Mouse (Mus musculus) urinary bladder, adult 18-20 months (tissue): ENCODE results near the gene Sar1b.
"Not testable (repeated sequence)": the region's sequence is repeated elsewhere in the genome, so short reads cannot be mapped to it uniquely, and the experiment has no call there.

Experiments
- DNase-seq, 2 experiments: peaks; one replicate each; pipeline ENCODE4 v3.0.0; 2022; ENCODE audit warnings: low spot score in 2 of 2, mixed read lengths in 2 of 2

The Sar1b gene

DNA sequence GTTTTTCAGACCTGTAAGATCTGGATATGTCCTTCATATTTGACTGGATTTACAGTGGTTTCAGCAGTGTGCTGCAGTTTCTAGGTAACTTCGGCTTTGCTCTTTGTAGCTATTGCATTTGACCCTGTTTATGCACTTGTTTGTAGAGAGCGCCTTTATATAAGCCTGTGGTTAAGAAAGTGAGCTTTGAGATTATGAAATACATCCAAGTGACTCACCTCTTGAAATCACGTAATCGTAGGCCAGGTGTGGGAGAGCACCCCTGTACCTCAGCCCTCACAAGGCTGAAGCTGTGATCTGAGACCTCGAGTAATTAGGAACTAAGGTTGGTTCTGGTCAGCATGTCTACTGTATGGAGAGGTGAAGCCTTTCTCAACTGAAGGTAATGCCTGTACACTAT, 14.0 kb downstream of the Sar1b start:
- DNase-seq, result no peak

DNA sequence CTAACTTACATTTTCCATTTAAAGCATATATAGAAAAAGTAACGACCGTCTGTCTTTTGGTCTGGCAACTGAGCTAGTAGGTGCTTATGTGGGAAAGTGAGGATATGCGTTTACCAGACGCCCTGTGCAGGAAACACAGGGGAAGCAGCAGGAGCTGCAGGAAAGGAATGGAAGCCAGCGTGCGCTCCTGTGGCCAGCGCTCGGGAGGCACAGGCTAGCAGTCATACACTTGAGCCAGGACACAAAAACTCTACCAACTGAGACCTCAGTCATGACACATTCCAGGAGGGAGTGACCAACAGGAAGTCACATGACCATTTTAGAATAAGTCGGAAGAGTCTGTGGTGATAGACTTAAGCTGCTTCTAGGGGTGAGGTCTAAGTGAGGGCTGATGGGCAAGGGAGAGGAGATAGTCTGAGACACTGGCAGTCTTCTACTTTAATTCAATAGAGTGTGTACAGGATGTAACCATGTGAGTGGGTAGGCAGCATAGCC, 17.3 kb downstream of the Sar1b start:
- DNase-seq, result no peak

GRCm38 (mm10) chr11:51782721-51783120, 19.2 kb downstream of the Sar1b start:
- DNase-seq, result no peak

GRCm38 (mm10) chr11:51785926-51786325, 22.4 kb downstream of the Sar1b start:
- no peak for DNase-seq

DNA sequence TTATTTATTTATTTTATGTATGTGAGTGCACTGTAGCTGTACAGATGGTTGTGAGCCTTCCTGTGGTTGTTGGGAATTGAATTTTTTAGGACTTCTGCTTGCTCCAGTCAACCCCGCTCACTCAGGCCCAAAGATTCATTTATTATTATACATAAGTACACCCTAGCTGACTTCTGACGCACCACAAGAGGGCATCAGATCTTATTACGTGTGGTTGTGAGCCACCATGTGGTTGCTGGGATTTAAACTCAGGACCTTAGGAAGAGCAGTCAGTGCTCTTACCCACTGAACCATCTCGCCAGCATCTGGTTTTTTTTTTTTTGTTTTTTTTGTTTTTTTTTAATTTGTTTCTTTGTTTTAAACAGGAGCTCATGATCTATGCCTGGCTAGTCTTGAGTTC, 26.2 kb downstream of the Sar1b start:
- not testable (repeated sequence) for DNase-seq

DNA sequence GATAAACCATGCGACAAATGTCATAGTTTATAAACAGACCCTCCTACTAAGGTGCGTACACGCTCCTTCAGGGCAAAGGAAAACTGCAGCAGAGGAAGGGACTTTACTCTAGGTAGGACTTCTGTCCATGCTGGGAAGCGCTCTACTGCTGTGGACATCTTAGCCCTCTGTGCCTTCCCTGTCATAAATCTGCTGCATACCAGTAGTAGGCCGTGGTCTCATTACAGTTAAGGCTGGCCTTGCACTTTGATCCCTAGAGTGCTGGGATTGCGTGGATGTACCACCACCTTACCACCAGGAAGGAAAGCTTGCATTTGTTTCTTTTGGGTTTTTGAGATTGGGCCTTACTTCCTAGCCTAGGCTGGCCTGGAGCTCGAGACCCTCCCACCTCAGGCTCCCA, 27.2 kb downstream of the Sar1b start:
- no peak for DNase-seq

GRCm38 (mm10) chr11:51796272-51796671, 32.8 kb downstream of the Sar1b start:
- no peak for DNase-seq

DNA sequence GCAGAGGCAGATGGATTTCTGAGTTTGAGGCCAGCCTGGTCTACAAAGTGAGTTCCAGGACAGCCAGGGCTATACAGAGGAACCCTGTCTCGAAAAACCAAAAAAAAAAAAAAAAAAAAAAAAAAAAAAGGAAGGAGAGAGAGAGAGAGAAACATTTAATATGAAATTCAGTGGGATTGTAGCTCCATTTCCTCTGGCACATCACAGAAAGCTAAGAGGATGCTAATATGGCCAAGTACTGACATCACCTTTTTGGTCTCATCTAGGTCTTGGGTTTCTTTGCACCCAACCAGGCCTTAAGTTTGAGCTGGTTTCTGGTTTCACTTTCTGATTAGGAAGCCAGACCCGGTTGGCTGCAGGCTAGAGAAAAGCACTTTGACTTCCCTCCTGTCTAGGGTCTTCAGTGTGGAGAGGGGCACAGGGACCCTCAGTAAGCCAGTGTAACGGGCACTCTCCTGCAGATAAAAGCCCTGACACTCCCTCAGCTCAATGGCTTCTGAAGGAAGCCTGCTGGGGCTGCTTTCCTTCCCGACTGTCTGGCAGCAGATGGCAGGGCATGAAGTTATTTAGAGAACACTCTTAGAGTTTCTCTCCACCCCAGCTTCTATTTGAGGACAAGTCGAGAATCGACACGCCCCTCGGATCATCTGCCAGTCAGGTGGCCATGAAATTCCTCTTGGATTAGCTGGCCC, 37.3 kb downstream of the Sar1b start:
- DNase-seq, result no peak

DNA sequence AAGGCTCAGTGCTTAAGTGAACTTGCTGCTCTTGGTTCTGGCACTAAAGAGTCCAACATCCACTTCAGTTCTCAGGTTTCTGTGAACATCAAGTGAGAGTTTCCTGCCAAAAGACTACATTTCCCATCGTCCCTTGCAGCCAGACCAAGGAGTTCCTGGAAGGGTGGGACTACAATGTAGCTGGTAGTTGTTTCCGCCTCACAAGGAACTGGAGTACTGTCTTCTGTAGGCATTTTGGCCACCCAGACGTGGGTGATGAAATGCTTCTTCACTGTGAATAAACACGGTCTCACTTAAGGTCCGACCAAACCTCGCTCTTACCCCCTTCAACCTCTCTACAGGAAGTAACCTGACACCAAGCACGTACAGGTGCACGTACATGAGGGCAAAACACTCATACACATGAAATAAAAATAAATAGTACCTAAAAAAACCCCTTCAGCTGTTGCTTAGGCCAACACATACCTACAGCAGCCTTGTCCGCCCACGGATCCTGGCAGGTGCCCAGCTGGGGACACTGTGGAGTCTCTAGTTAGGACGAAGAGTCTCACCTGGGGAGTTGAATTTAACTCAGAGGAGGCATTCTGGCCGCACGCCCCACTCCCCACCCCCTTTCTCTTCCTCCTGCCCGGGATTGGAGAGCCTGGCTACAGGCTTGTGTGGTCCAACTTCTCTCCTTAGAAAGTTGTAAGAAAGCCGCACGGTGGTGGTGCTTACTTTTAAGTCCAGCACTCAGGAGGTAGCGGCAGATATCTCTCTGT, 41.9 kb downstream of the Sar1b start:
- peak in 1 of 2 experiments; percentile 77 for DNase-seq

- DNase-seq, result no peak
Observed at GRCm38 (mm10) chr11:51807108-51807879, 43.8 kb downstream of the Sar1b start.

DNA sequence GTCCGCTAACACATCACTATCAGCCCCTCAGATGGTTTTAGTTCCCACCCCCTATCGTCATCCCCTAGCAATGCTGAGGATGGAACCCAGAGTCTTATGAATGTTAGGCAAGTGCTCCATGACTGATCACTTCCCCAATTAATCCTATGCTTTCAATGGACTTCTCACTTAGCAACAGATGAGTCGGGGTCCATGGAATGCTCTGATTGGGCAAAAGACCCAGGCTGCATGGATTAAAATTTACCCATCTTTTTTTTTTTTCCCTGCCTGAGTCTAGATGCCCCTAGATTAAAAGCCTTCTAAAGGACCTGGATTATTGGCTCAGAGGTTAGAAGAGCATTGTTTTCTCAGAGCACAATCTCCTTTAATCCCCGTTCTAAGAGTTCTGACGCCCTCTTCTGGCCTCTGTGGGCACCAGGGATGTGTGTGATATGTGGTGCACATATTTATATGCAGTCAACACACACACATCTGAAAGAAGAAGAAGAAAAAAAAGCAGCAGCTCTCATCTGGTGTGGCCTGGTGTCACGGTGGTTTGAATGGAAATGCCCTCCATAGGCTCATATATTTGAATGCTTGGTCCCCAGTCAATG, 46.2 kb downstream of the Sar1b start:
- DNase-seq, result no peak

DNA sequence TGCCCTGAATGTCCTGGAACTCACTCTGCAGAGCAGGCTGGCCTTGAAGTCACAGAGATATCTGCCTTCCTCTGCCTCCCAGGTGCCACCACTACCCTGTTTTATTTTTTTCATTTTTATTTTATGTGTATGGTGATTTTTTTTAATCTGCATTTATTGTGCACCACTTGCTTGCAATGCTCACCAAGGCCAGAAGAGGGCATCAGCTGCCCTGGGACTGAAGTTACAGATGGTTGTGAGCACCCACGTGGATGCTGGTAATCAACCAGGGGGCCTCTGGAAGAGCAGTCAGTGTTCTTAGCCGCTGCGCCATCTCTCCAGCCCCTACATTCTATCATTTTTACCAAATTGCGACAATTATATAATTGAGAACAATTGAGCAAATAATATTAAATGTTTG, 47.7 kb downstream of the Sar1b start:
- DNase-seq, result no peak

DNA sequence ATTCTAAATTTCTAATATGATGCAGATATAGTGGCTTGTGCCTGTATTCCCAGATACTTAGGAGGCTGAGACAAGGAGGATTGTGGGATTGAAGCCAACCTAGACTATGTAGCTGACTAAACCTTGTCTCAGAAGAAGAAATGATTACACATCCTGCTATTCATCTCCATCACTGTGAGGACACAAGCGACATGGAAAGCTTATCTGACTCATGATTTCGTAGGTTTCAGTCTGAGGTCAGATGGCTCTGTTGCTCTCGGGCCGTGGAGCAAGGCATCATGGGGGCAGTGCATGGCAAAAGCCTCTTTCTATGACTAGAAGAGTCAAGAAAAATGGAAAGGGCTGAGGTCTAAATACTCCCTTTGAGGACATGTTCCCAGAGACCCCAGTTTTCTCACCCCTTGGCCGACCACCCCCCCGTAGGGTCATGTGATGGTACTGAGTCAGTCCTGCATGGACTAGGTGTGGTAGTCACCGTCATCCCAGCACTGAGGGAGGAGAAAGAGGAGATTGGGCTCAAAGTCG, 48.6 kb downstream of the Sar1b start:
- DNase-seq, result no peak

- DNase-seq, result peak; percentile 73 to 82
Observed at GRCm38 (mm10) chr11:51817756-51818155, 54.3 kb downstream of the Sar1b start.

GRCm38 (mm10) chr11:51818837-51819236, 55.4 kb downstream of the Sar1b start:
- no peak for DNase-seq

DNA sequence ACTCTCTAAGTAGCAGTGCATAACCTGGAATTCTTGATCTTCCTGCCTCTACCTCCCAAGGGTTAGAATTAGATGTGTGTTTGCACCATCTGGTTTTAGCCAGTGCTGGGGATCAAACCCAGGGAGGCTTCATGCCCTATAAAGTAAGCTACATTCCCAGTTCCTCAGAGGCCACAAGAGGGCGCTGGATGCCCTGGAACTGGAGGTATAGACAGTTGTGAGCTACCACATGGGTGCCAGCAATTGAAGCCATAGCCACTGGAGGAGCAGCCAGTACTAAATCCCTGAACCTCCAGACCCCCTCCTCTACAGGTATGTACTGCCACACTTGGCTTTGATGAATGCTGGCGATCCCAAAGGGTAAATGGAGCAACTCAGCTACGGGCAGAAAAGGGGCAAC, 56.5 kb downstream of the Sar1b start:
- no peak for DNase-seq

DNA sequence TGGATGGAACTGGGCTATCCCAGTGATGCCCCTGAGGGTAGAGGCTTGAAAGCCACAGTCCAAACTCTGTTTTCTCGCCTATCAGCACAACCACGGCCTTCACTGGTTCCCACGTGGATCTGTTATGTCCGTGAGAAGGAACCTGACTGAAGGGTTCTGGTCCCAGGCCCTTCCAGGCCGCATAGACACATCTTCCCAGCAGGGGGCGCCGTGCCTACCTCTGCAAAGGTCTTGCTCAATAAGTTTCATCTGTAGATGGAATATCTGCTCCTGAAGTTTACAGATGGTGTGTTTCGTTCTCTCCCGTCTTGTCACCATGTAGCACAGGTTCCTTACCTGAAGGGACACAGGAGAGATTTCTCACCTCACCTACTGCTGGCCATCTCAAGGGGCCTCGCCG, 57.4 kb downstream of the Sar1b start:
- DNase-seq, result peak; percentile 57 to 59

DNA sequence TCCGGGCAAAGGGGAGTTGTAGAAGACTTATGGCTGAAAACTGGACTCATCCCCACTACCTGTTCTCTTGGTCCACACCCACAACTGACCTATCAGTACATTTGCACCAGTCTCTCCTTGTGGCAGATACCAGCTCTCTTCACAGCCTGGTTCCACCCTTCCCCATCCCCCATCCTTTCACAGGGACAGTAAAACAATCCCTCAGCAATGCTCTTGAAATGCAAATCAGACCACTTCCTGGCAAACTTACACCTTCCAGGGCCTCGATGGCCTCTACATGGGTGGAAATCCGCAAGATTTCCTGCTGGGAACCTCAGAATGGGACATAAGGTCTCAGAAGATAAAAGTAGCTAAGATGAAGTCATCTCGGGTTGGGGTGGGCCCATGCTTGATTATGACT, 59.2 kb downstream of the Sar1b start:
- DNase-seq, result no peak

GRCm38 (mm10) chr11:51823271-51823670, 59.8 kb downstream of the Sar1b start:
- no peak for DNase-seq

DNA sequence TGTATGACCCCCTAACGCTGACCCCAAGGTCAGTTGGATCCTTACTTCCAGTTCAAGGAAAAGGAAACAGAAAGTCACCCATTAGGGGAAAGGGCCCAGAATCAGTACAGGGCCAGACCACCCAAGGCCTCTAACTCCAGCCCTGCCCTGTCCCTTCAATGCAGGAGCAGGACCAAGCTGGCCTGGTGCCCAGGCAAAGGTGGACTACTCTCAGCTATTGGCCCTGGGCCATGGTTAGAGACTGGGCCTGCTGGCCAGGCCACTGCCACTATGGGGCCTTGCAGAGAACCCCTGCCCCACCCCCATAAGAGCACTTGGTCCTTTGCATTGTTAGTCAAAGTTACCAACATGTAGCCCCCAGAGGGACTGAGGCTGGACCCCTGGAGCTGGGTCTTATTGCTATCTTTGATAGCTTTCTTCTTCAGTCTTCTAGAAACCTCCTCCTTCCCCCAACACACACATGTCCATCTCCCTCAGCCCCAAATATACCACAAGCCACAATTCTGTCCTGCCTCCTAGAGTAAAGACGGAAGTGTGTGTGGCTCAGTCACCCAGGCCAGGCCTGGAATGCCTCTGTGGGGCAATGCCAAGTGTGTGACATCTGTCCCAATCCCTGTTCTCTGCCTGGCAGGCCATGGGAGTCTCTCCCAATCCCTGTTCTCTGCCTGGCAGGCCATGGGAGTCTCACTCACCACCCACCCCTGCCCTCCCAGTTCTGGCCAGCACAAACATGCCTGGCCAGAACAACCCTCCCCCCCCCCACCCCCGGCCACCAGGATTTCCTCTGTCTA, 60.7 kb downstream of the Sar1b start:
- DNase-seq, result no peak

DNA sequence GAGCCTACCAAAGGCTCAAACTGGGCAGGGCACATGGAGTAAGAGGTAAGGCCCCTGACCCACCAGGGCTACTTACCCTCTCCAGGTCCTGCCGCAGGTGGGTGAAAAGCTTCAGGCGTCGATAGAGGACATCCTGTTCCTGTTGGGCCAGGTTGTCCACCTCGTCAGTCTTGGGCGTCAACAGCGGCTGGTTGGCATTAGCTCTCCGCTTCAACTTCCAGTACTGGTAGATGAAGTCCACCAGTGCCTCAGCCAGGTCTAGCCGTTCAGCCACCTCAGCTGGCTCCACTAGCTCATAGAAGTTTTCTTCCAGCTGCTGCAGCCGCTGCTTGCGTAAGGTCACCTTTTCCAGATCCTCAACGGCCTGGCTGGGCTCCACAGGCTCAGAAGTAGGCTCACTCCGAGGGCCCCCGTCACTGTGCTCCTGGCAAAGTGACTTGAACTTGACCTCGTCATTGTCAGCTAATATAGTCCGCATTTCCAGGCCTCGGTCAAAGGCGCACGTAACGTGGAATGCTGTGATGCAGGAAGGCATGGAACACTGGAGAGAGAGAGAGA, 61.5 kb downstream of the Sar1b start:
- DNase-seq, result no peak
